Mouse (Mus musculus): ENCODE results near the gene Ddb2.

GRCm38 (mm10) chr2:91278749-91279371 lies 42.1 kb upstream of the Ddb2 start:
- TF ChIP-seq CTCF (IDR thresholded peaks at IDR 0.05; ENCODE audit: low read depth): peak; percentile 83
- TF ChIP-seq EP300 (optimal IDR thresholded peaks at IDR 0.05): no peak

Data from stomach, postnatal 0 days (tissue).